Mouse (Mus musculus) liver, adult (tissue): ENCODE results near the gene Togaram2.

Experiments used
- GATA4 ChIP-seq: IDR thresholded peaks from 2 replicates; pipeline ENCODE4 v1.6.1; 2014; ENCODE audit warnings: mild to moderate bottlenecking, low read length; ENCODE audit not compliant: insufficient replicate concordance

Togaram2 gene

GRCm38 (mm10) chr17:71673092-71673491, at the start of gene Togaram2:
Gene Togaram2 (plus strand): TSS chr17:71673261.
- no peak for TF ChIP-seq GATA4

DNA sequence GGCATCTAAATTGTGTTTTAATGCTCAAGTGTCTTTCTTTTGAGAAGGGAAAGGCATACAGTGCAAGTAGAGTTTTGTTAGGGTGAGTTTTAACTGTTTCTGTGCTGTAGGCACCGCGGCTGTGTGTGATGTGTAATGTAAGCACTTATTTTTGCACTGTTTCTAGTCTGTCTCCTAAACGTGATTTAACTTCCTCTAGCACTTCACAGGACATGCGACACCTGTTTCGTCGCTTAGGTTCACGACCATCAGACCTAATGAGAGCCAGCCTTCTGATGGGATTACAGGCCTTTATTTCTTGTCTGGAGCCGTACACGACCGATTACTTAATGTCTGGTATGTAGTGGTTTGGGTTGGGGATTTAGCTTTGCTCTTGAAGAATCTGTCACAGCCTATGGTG, 41.3 kb upstream of the Togaram2 start:
- TF ChIP-seq GATA4 = no peak

DNA sequence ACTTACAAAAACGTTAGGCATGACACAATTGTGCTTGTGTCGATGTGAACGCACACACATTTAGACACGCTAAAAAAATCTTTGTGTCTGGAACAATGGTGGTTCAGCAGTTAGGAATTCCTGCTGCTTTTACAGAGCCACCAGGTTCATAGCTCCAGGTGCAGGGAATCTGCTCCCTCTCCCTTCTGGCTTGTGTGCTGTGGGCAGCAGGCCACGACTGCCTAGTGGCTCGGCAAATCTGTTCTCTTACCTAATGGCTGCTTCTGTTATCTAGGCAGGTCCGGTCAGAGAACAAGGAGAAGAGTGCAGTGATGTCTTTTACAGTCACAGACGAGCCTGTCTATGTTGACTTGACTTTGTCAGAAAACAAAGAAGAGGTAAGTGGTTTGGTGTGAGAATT, 39.7 kb upstream of the Togaram2 start:
- no peak for TF ChIP-seq GATA4

DNA sequence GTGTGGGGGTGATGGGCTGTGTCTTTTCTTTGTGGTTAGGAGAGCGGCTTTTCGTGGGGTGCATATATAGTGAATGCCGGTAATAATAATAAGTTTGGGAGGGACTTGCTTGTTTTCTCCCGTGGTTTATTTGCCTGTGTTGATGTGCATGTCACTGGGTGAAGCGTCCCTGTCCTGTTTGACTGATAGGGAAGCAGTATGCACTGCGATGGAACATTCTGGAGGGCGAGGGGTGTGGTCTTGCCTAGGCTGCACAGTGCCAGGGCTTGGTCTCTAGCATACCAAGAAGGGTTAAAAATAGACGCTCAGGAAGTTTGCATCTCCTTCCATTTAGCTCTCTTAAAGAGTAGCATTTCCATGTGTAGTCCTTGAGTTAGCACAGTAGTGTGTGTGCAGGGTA, 36.3 kb upstream of the Togaram2 start:
- TF ChIP-seq GATA4 = no peak

GRCm38 (mm10) chr17:71637750-71638265, 35.3 kb upstream of the Togaram2 start:
- TF ChIP-seq GATA4 = no peak

DNA sequence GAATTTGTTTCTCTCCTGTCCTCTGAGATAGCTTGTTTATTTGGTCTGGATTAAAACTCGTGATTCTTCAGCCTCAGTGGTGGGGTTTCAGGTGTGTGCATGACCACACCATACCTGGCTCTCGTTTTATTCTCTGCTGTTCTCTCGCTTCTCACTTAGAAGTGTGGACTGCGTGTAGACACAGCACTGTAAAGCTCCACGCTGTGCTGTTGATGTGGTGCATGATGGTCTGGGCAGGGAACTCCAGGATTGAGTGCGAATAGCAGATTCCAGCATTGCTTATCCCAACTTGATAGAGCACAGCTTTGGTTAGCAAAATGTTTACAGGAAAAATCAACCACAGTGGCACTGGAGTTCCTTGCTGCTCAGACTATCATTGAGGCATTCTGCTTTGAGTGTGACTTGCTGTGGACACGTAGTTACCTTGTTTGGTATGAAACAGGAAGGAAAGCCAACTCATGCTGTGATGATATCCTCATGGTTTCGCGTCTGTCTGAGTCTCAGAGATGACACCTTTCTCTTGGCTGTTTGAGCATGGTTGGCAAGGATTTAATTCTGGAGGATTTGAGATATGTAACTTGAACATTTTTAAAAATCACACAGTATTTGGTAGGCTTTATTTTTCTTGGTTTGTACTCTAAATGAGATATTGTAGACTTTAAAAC, 32.5 kb upstream of the Togaram2 start:
- TF ChIP-seq GATA4 = no peak

DNA sequence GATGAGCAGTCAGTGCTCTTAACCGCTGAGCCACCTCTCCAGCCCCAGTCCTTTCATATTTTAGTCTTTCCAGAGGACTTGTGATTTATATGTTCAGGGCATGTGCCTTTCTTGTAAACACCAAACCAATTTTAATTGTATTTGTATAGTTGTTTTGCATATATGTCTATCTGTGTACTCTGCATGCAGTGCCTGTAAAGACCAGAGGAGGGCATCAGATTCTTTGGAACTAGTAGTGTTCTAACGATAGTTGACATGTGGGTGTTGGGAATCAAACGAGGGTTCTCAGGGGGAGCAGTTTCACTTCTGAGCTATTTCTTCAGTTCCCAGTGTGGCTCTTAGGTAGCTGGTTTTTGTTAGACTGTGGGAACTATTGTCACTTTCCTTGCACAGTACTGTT, 30.9 kb upstream of the Togaram2 start:
- no peak for TF ChIP-seq GATA4

DNA sequence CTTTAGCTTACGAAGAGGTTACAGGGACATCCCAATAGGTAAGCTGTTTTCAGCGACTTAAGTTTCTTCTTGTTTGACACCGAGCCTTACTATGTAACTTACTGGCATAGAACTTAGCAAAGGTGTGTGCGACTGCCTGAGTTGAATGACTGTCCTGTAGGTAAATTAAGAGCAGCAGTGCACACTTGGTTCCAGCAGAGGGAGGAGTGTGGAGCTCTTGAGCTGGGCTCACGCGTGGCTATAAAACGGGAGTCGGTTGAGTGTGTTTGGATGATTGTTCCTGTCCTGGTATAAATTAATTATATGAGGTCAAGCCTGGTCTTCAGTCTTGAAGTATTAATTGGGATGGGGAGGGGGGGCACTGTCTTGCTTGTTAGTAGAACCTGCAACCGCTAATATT, 23.1 kb upstream of the Togaram2 start:
- no peak for TF ChIP-seq GATA4

GRCm38 (mm10) chr17:71652495-71652894, 20.6 kb upstream of the Togaram2 start:
- no peak for TF ChIP-seq GATA4

- TF ChIP-seq GATA4 = no peak
Measured at GRCm38 (mm10) chr17:71652934-71653333, 20.1 kb upstream of the Togaram2 start.

DNA sequence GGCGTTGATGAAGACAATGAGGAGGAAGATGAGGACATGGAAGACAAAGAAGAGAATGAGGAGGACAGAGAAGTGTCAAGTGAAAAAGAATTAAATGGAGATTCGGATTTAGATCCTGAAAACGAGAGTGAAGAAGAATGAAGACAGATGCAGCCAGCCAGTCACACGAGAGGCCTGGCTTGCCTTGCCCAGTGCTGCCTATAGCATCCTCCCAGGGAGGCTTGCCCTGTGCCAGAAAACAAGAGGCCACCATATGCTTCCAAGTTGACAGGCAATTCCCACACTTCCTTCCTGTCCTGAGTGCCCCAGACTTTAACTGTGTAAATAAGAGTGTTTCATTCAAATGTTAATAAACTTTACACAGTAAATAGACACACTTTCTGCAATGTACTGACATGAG, 15.5 kb upstream of the Togaram2 start:
- no peak for TF ChIP-seq GATA4

GRCm38 (mm10) chr17:71658666-71659065, 14.4 kb upstream of the Togaram2 start:
- TF ChIP-seq GATA4 = no peak

GRCm38 (mm10) chr17:71660390-71660789, 12.7 kb upstream of the Togaram2 start:
- TF ChIP-seq GATA4 = no peak

DNA sequence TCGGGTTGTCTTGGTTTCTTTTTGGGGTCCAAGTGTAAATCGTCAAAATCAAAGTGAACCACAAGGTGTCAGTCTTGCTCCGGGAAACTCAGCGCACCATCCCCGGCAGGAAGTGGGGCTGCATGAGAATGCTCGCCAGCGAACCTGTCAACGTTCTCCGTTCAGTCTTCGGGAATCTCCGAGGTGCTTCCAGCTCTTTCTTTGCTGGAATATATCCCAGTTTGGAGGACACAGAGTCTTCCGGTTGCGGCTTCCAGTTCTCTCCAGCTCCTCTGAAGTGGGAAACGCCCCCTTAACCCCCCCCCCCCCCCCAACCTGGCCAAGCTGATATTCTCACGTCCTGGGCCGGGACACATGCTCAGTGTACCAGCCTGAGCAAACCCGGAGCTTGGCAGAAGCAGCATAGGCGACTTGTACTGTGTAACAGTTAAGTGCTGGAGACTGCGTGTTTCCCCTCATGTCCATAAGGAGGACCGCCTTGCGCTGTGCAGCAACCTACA, 10.3 kb upstream of the Togaram2 start:
- TF ChIP-seq GATA4 = no peak

DNA sequence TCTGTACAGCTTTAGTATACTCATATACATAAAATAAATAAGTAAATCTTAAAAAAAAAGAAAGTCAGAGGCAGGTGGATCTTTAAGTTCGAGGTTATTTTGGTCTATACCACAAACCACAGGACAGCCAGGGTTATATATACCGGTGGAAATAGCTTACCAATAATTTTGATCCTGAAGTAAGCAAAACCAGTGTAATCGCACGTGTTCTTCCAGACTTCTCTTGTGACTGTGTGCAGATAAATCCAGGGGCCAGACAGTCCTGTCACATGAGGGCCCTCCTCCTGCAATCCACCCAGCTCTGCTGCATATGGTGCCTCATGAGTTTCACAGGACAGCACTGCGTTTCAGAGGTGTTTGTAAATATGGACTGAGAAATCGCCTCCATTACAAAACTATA, 9.6 kb upstream of the Togaram2 start:
- no peak for TF ChIP-seq GATA4

- no peak for TF ChIP-seq GATA4
Measured at GRCm38 (mm10) chr17:71664172-71664571, 8.9 kb upstream of the Togaram2 start.

GRCm38 (mm10) chr17:71665201-71665600, 7.9 kb upstream of the Togaram2 start:
- TF ChIP-seq GATA4 = no peak

GRCm38 (mm10) chr17:71669511-71669910, 3.5 kb upstream of the Togaram2 start:
- TF ChIP-seq GATA4 = no peak
